Mouse (Mus musculus) neutrophil, adult 5-6 weeks (primary cell): Measurements from ENCODE around the gene Olfr16. TPM values are rescaled to one million over a fixed set of nuclear protein-coding genes. Genes with fewer than 3 reads are reported as not detected.

Experiments
- ATAC-seq: fragments of 151-379, 151-347 bp; 2 replicates; pipeline ENCODE4 v1.8.0; 2017; ENCODE audit warnings: mild to moderate bottlenecking, moderate TSS enrichment; ENCODE audit not compliant: insufficient number of reproducible peaks, poor library complexity, low FRiP score, severe bottlenecking; ENCODE audit errors: extremely low read depth
- total RNA-seq: library from RNA; stranded (forward); fragments of 200-1000 nt; gene quantifications from 2 replicates; pipeline ENCODE4 v1.2.3, GENCODE M21; 2017

Olfr16 gene
- total RNA-seq, result 0.23 TPM in 1 of 2 replicates, not detected in the other

GRCm38 (mm10) chr1:172950160-172950559 lies at the start of gene Olfr16:
TSS of gene Olfr16 (plus strand) at chr1:172950409.
- no peak for ATAC-seq

- ATAC-seq, result no peak
Observed at GRCm38 (mm10) chr1:172903313-172903712, 46.9 kb upstream of the Olfr16 start.

GRCm38 (mm10) chr1:172917115-172917514 lies 33.1 kb upstream of the Olfr16 start:
- ATAC-seq, result no peak

GRCm38 (mm10) chr1:172918450-172918849 lies 31.8 kb upstream of the Olfr16 start:
- ATAC-seq, result no peak

- no peak for ATAC-seq
Observed at GRCm38 (mm10) chr1:172932197-172932596, 18.0 kb upstream of the Olfr16 start.

GRCm38 (mm10) chr1:172951171-172951720 lies 1.0 kb downstream of the Olfr16 start:
- ATAC-seq, result no peak

- no peak for ATAC-seq
Observed at GRCm38 (mm10) chr1:172955376-172955775, 5.2 kb downstream of the Olfr16 start.

GRCm38 (mm10) chr1:172960452-172960851 lies 10.2 kb downstream of the Olfr16 start:
- ATAC-seq, result no peak

- no peak for ATAC-seq
Observed at GRCm38 (mm10) chr1:172989794-172990634, 39.8 kb downstream of the Olfr16 start.

GRCm38 (mm10) chr1:172990635-172991009 lies 40.4 kb downstream of the Olfr16 start:
- no peak for ATAC-seq

Other genes starting within 250 kb of the Olfr16 start
- gene Apcs, start 55.4 kb upstream of the Olfr16 start, total RNA-seq, result not detected in 2 replicates
- gene Olfr1408, start 187.0 kb downstream of the Olfr16 start, total RNA-seq, result 0.12 TPM in 1 of 2 replicates, not detected in the other
- not detected in 2 replicates for gene Olfr1406, start 240.2 kb downstream of the Olfr16 start, total RNA-seq
- gene Olfr218, start 247.4 kb downstream of the Olfr16 start, total RNA-seq, result not detected in 2 replicates